Mouse (Mus musculus): ENCODE results near the gene Arhgap22. TPM values are rescaled to one million over a fixed set of nuclear protein-coding genes. Genes with fewer than 3 reads are reported as not detected.

Gene Arhgap22
- polyA plus RNA-seq, 1 experiment: 9.0 TPM

DNA sequence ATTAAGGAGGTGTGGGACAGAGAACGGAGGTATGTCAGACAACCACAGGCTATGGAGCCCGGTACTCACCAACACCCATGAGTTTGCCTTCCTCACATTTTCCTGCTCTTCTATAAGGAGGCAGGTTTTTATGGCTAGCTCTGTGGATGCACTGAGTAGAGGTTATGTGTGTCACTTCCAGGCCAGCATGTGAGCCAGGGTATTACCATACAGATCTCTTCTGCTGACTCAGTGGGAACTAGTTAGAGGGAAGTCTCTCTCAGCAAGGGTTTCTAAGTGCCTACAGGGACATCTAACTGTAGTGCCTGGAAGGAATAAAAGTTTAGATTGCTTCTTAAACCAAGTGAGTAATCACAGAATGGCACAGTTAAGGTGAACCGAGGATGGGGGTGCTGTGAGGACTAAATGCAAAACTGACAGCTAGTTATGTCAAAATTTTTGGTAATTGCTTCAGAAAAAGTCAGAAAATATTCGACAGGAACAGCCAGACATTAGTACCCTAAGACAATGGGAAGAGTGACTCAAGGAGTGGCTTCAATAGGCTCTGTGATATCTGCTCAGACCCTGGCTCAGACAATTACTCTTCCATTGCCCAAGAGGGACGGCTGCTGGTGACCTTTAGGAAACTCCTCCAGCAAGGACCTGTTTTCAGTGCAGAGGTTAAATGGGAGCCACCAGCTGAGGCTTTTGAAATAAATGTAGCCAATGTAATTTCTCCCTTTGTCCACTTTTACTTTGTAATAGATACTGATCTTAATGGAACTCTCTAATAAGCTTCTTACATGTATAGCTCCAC, 184.4 kb downstream of the Arhgap22 start:
- Histone ChIP-seq H3K27ac (ENCODE audit: insufficient read depth, low read length) (no peak overlapping the region), H3K4me1 (ENCODE audit: control insufficient read depth, insufficient read depth, low read length) (no peaks in the 10 kb centered on the region), H3K4me3 (ENCODE audit: insufficient read depth, low read length) (no peak overlapping the region)
- TF ChIP-seq CTCF (IDR thresholded peaks at IDR 0.05; ENCODE audit: borderline replicate concordance, insufficient read depth, low read length) (no peak), POLR2A (IDR thresholded peaks at IDR 0.05; ENCODE audit: low read depth, low read length) (no peak)

DNA sequence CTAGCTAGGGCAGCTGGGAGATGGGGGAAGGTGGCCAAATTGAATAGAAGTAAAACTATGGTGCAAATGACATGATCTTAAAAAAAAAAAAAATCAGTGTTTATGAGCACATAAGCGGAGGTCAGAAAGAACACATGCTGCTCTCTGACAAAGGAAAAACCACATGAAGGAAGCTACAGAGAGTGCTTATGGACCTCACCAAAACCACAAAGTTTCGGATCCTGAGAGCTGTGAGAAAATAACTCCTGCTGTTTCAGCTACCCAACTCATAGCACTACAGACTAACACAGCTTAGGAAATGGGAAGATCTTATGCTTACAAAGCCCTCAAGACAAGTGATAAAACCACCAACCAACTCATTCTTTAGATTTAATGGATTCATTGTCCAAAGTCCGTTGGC, 186.2 kb downstream of the Arhgap22 start:
- TF ChIP-seq POLR2A (IDR thresholded peaks at IDR 0.05; ENCODE audit: low read depth, low read length): no peak
- no peak for TF ChIP-seq CTCF (IDR thresholded peaks at IDR 0.05; ENCODE audit: borderline replicate concordance, insufficient read depth, low read length)
- no peaks in the 10 kb centered on the region for H3K4me1 ChIP-seq (ENCODE audit: control insufficient read depth, insufficient read depth, low read length)
- no peak overlapping the region for H3K4me3 ChIP-seq (ENCODE audit: insufficient read depth, low read length)
- H3K27ac ChIP-seq (ENCODE audit: insufficient read depth, low read length): no peak overlapping the region

DNA sequence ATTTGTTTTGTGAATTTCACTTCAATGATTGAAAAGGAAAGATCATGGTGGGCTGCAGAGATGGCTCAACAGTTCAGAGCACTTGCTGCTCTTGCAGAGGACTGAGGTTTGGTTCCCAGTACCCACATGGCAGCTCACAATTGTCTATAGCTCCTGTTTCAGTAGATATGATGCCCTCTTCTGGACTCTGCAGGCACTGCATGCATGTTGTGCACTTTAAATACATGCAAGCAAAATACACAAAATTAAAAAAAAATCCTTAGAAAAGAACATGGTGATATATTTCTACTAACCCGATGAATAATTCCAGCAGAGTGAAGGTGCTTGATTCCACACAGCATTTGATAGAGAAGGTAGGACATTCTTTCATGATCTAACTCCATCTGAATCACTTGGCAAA, 188.5 kb downstream of the Arhgap22 start:
- Histone ChIP-seq H3K27ac (ENCODE audit: insufficient read depth, low read length) (no peak overlapping the region), H3K4me3 (ENCODE audit: insufficient read depth, low read length) (no peak overlapping the region), H3K4me1 (ENCODE audit: control insufficient read depth, insufficient read depth, low read length) (no peaks in the 10 kb centered on the region)
- no peak for TF ChIP-seq POLR2A (IDR thresholded peaks at IDR 0.05; ENCODE audit: low read depth, low read length)
- TF ChIP-seq CTCF (IDR thresholded peaks at IDR 0.05; ENCODE audit: borderline replicate concordance, insufficient read depth, low read length): no peak

DNA sequence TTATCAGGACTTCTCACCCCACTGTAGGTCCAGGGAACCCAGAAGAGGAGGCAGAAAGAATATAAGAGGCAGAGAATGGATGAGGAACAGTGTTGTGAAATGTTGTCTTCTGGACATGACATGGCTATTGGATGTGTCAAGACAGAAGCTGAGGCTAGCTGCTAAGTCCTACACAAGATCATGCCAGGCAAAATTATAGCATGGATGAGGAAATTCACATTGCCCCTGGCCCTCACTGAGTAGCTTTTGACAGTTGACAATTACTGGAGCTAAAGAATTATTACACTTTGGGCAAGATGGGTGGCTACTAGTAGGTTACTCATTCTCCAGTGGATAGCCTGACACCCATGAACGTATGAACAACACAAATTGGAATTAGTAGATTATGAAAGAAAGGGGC, 201.9 kb downstream of the Arhgap22 start:
- H3K4me1 ChIP-seq (ENCODE audit: control insufficient read depth, insufficient read depth, low read length): no peaks in the 10 kb centered on the region
- H3K27ac ChIP-seq (ENCODE audit: insufficient read depth, low read length): no peak overlapping the region
- H3K4me3 ChIP-seq (ENCODE audit: insufficient read depth, low read length): no peak overlapping the region
- TF ChIP-seq CTCF (IDR thresholded peaks at IDR 0.05; ENCODE audit: borderline replicate concordance, insufficient read depth, low read length): no peak
- no peak for TF ChIP-seq POLR2A (IDR thresholded peaks at IDR 0.05; ENCODE audit: low read depth, low read length)

DNA sequence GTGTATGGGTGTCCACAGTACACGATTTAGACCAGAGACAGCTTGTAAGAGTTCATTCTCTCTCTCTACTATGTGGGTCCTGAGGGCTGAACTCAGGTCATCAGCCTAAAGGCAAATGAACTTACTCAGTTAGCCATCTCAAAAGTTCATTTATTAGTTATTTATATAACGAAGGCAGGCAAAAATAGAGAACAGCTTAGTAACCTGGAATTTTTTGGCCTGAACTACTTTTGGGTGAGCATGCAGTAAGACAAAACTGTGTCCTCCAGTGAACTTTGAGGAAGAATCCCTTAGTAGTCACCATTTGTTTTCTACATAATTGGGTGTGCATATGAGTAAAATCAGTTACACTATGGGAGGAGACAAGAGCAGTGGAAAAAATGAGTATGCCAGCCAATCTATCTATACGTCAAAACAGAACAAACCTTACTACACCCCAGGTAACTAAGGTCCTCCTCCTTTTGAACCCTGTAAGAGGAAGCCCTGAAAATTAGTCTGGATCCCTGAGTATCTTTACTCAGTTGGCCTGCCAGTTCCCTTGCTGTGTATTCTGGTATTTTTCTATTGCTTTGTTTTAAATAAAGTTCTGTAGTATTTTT, 204.6 kb downstream of the Arhgap22 start:
- H3K4me3 ChIP-seq (ENCODE audit: insufficient read depth, low read length): no peak overlapping the region

More for the DNA sequence above, 204.6 kb downstream of the Arhgap22 start:
- no peak overlapping the region for H3K27ac ChIP-seq (ENCODE audit: insufficient read depth, low read length)
- H3K4me1 ChIP-seq (ENCODE audit: control insufficient read depth, insufficient read depth, low read length): no peaks in the 10 kb centered on the region
- no peak for TF ChIP-seq POLR2A (IDR thresholded peaks at IDR 0.05; ENCODE audit: low read depth, low read length)
- no peak for TF ChIP-seq CTCF (IDR thresholded peaks at IDR 0.05; ENCODE audit: borderline replicate concordance, insufficient read depth, low read length)

Other genes with a start within 250 kb of the Arhgap22 start
- gene Lrrc18, start 222.6 kb upstream of the Arhgap22 start, polyA plus RNA-seq (2011; ENCODE audit: insufficient read length, low read depth, missing spikeins): not detected in 2 replicates
- 0.19 TPM in 1 of 2 replicates, not detected in the other for gene Wdfy4, start 28.5 kb upstream of the Arhgap22 start, polyA plus RNA-seq (2011; ENCODE audit: insufficient read length, low read depth, missing spikeins)
- gene Mapk8, start 233.1 kb downstream of the Arhgap22 start, polyA plus RNA-seq (2011; ENCODE audit: insufficient read length, low read depth, missing spikeins): 37.4 and 44.2 TPM in 2 replicates